Mouse (Mus musculus) hindbrain, embryonic 15.5 days (tissue): Measurements from ENCODE around the gene Gm20914. TPM values are rescaled to one million over a fixed set of nuclear protein-coding genes. Genes with fewer than 3 reads are reported as not detected.
"Not testable (repeated sequence)": the region's sequence is repeated elsewhere in the genome, so short reads cannot be mapped to it uniquely, and the experiment has no call there.

ENCODE experiments used
- ATAC-seq: fragments of 200-750 bp; cut with Nextera tagmentation; 2 replicates; pipeline ENCODE4 v1.8.0; 2017; ENCODE audit warnings: low read depth, moderate number of reproducible peaks, moderate TSS enrichment; ENCODE audit not compliant: low FRiP score
- H3K27ac ChIP-seq: fragments of 300-500 bp; sonication (generic); replicated peaks from 2 replicates; pipeline ENCODE4 v1.5.1; 2015; ENCODE audit warnings: mild to moderate bottlenecking, inconsistent platforms
- H3K27me3 ChIP-seq: fragments of 300-500 bp; sonication (generic); 2 replicates; pipeline ENCODE4 v1.6.1; 2015; ENCODE audit warnings: control low read depth, inconsistent platforms
- H3K36me3 ChIP-seq: fragments of 300-500 bp; sonication (generic); 2 replicates; pipeline ENCODE4 v1.6.1; 2015; ENCODE audit warnings: control low read depth, inconsistent platforms
- H3K4me1 ChIP-seq: fragments of 300-500 bp; sonication (generic); replicated peaks from 2 replicates; pipeline ENCODE4 v1.6.1; 2015; ENCODE audit warnings: control low read depth, inconsistent platforms
- H3K4me2 ChIP-seq: fragments of 300-500 bp; sonication (generic); 2 replicates; pipeline ENCODE4 v1.6.1; 2015; ENCODE audit warnings: moderate library complexity, mild to moderate bottlenecking, inconsistent platforms
- H3K4me3 ChIP-seq: fragments of 300-500 bp; sonication (generic); 2 replicates; pipeline ENCODE4 v1.5.1; 2015; ENCODE audit warnings: mild to moderate bottlenecking, inconsistent platforms
- H3K9ac ChIP-seq: fragments of 300-500 bp; sonication (generic); 2 replicates; pipeline ENCODE4 v1.6.1; 2015; ENCODE audit warnings: inconsistent platforms
- H3K9me3 ChIP-seq: fragments of 300-500 bp; sonication (generic); 2 replicates; pipeline ENCODE4 v1.6.1; 2016; ENCODE audit warnings: control low read depth, inconsistent platforms
- WGBS: fragments of 180-500 bp; shearing (Covaris S2); methylation state at CpG from one replicate; pipeline ENCODE4 v1.1.7; 2015; 5-methylcytosine and 5-hydroxymethylcytosine counted together
- polyA plus RNA-seq: library from polyadenylated mRNA; unstranded; fragments of >200 nt; fragmentation: Nextera tagmentation; extraction: Ambion mirVana; gene quantifications from 2 replicates; pipeline ENCODE4 v1.2.1, GENCODE M21; 2015

The Gm20914 gene
- polyA plus RNA-seq = not detected in 2 replicates

- not testable (repeated sequence) for H3K9ac ChIP-seq, H3K9me3 ChIP-seq, H3K36me3 ChIP-seq, ATAC-seq, H3K4me1 ChIP-seq, H3K4me3 ChIP-seq, H3K27me3 ChIP-seq, H3K4me2 ChIP-seq, H3K27ac ChIP-seq
- WGBS = no CpG with 5 or more reads among the region's 4 CpGs
Observed at GRCm38 (mm10) chrY:5725678-5726077, at the start of gene Gm20914. Gm20914 (plus strand) TSS chrY:5725978.

Other genes with a start within 250 kb of the Gm20914 start
- gene Gm21854, start 69.0 kb upstream of the Gm20914 start, polyA plus RNA-seq = not detected in 2 replicates
- gene Gm28171, start 67.4 kb downstream of the Gm20914 start, polyA plus RNA-seq = not detected in 2 replicates
- not detected in 2 replicates for gene Gm21778, start 216.5 kb downstream of the Gm20914 start, polyA plus RNA-seq